Mouse (Mus musculus) ovary, postnatal 14 days (tissue): ENCODE data around the gene Tescl.

ENCODE experiments used
- DNase-seq: peaks from one replicate; pipeline ENCODE4 v3.0.0; 2022; ENCODE audit warnings: low spot score

Tescl gene

DNA sequence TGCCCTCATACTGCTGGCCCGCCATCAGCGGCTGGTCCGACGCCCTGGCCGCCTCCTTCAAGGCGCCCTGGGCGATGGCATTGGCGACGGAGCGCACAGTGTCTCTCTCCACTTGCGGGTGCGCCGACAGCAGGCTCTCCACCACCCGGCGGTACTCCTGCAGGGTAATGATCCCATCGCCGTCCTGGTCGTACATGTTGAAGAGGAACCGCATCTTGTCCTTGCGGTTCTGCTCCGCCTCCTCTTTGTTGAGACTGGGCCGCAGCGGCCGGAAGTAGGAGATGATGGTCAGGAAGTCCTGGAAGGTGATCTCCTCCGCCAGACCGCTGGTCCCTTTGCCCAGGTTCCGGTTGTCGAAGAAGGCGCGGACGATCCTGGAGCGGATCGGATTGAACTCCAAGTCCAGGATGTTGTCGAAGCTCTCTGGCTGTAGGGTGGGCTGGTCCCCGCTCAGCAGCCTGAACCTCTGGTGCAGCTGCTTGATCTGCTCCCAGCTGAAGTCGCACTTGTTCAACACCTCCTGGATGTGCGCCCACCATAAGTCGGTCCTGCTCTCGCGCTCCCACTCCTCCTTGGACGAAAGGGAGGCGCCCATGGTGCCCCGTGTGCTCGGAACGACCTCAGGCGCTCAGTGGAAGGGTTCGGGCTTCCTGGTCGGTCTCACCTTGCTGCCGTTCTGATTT, at the start of gene Tescl:
Gene Tescl (minus strand): TSS at position 633 of the 683 bp plus-strand sequence.
- DNase-seq = no peak

DNA sequence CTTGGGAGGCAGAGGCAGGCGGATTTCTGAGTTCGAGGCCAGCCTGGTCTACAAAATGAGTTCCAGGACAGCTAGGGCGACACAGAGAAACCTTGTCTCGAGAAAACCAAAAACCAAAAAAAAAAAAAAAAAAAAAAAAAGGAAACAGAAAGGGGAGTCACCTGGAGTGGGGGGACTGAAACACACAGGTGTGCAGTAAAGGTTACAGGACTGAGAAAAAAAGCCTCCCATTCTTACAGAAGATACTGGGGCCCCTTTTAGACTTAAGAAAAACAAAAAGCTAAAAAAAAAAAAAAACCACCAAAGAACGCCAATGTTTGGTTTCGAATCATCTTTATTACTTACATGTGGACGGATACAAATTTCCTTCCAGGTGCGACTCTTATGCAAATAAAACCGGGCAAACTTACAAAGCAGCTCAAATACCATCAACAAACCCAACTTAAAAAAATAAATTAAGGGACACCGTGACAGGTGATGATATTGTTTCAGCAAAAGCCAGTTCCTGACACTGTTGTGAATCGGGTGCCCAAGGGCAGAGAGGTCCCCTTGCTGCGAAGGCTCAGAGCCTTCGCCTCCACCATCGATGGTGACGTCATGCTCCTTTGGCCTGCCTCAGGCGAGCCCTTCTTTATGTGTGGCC, 49.1 kb upstream of the Tescl start:
- DNase-seq = no peak

DNA sequence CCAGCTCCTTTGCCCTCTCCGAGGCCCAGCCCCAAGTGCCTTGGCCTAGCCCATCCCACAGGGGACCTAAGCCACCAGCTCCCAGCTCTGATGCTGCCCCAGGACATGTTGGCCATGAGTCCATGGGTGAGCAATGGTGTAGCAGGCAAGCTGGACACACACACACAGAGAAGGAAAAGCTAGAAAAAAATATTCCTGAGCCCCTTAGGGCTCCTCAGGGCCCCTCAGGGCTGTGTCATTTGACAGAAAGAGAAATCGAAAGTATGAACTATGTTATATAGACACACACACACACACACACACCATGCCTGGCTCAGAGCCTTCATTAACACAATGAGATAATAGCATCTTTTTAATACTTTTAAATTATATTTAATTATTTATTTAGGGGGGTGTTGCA, 46.6 kb upstream of the Tescl start:
- no peak for DNase-seq

DNA sequence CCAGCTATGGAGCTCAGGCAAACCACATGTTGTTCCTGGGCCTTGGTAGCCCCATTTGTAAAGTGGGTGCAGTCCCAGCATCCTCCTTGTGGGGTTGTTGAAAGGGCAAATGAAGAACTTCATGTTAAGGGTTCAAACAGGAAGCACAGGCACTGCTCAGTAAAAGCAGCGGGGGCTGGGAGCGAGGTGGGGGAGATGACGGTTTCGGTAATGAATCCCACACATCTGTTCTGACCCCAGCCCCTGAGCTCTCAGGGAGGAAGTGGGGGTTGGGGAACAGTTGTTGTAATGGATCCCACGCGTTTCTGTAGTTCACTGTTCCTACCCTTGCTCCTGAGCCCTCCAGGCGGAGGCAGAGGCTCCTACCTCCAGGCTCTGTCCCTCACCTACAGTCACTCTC, 46.2 kb upstream of the Tescl start:
- no peak for DNase-seq

DNA sequence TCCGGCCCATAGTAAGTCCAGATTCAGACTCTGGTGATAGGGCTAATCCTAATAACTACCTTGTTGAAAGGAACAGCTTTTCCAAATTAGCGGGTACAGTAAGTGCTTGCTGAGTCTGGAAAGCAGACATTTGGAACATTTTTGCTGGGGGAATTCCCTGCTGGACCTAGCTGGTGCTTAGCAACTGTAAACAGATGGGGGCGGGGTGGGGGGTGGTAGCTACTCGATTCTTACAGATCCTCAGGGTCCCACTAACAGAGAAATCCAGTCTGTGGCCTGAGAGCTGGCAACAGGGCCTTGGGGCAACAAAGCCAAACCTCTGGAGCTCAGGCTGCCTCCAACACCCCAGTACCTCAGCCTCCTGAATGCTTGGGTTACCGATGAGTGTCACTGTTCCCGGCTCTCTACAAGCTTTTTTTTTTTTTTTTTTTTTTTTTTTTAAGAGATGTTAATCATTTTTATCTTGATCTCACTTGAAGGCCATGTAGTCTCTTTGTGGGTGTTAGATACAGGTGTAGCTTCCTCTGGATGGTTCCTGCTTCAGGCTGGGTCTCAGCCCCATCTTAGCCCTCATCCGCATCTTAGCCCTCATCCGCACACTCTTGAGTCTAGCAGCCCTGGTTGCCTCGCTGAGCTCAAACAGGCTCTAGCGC, 44.4 kb upstream of the Tescl start:
- no peak for DNase-seq

DNA sequence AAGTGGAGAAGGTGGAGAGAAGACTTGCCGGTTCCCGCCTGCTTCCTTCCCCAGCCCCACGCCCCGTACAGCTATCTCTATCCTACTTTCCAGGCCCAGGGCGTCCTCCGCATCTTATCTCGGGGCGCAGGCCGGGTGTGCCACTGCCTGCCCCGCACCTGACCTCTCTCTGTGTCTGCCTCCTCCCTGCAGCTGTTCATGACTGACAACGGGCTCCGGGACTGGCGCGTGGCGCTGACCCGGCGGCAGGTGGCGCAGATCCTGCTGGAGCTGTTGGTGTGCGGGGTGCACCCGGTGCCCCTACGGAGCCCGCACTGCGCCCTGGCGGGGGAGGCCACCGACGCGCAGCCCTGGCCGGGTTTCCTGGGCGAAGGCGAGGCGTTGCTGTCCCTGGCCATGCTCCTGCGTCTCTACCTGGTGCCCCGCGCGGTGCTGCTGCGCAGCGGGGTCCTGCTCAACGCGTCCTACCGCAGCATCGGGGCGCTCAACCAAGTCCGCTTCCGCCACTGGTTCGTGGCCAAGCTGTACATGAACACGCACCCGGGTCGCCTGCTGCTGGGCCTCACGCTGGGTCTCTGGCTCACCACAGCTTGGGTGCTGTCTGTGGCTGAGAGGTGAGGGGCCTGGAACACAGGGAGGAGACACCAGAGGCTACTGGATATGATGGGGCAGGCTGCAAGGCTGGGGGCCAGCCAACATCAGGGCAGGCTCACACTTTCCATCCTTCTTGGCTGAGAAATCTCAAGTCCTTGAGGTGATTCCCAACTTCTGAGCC, 43.5 kb upstream of the Tescl start:
- no peak for DNase-seq

DNA sequence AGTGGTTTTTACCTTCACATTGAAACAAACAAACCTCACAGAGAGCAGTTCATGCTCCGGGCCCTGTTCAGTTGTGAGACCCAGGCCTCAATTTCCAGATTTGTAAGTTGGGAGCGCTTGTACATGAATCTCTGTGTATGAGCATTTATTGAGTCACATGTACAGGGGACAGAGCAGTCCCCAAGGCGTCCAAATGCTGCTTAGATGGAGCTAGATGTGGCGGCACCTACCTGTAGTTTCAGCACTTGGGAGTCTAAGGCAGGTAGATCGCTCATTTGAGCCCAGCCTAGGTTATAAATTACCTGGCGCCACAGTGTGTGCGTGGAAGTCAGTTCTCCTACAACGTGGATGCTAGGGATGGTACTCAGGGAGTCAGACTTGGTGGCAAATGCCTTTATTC, 42.7 kb upstream of the Tescl start:
- no peak for DNase-seq

DNA sequence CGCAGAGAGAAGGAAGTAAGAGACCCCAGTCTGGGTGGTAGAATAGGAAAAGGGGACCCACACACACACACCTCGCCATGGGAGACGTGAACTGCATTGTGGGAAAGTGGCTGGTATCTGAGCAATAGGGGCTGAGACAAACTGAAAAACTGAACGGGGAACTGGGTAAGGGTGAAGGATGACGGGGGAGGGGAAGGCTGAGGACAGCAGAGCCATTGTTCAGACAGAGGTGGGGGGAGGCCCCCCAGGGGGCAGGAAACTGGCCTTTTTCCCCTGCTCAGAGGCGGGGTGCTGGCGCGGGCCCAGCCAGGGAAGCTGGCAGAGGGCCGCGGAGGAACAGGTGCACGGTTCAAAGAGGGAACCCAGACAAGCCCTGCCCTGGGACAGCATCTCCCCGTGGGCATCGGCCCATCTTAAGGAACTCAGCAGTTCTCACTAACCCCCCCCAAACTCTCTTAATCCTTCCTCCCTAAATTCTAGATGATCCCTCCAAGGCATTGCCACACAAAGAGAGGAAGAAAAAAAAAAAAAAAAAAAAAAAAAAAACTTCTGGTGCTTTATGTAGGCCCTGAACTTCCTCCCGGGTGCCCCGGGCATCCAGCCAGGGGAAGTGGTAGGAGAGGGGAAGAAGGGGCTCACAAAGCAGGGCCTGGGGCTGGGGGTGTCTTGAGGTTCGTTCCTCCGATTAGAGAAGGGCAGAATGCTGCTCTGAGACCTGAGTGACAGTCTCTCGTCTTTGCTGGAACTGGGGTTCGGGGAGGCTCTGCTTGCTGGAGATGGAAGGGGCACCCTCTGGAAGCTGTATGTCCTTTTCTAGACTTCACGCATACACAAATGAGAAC, 40.0 kb upstream of the Tescl start:
- peak; percentile 37 for DNase-seq

DNA sequence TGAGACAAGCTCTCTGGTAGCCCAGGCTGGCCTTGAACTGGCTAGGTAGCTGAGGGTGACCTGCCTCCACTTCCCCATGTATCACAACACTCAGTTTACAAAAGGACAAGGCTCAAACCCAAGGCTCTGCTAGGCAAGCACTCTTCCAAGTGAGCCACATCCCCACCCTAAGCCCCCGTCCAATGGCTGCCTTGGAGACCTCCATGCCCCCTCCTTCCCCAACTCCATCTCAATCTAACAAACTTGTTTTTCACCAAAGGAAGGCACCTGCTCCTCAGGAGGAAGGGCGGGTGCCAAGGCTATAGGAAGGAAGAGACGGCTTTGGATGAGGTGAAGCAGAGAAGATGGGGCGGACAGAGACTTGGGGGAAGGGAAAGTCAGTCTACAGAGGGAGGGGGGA, 39.0 kb upstream of the Tescl start:
- DNase-seq = no peak

DNA sequence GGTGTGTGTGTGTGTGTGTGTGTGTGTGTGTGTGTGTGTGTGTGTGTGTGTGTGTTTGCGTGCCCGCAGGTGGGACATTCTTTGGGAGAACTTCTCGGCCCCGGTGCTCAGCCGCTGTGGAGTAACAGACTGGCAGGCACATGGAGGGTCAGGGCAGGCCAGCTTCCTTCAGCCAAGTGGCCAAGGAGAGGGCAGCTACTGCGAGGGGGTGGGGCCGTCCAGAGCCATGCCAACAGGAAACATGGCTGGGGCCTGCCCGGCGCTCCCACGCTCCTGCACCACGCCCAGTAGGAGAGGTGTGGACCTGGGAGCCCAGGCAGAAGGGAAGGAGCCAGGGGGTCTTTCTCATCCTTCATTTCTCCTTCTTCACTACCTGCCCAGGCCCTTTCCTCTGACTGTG, 38.6 kb upstream of the Tescl start:
- DNase-seq = no peak

DNA sequence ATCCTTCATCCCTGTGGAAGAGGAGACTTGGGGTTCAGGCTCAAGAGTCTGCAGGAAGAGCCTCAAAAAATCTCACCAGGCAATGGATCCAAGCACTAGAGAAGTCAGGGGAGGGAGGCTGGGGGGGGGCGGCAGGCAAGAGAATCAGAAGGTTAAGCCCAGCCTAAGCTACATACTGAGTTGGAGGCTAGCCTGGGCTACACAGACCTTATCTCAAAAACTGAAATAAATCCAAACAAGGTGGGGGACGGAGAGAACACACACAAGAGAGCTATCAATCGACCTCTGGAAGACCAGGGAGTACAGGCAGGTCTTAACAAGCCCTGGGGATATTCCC, 38.0 kb upstream of the Tescl start:
- no peak for DNase-seq

DNA sequence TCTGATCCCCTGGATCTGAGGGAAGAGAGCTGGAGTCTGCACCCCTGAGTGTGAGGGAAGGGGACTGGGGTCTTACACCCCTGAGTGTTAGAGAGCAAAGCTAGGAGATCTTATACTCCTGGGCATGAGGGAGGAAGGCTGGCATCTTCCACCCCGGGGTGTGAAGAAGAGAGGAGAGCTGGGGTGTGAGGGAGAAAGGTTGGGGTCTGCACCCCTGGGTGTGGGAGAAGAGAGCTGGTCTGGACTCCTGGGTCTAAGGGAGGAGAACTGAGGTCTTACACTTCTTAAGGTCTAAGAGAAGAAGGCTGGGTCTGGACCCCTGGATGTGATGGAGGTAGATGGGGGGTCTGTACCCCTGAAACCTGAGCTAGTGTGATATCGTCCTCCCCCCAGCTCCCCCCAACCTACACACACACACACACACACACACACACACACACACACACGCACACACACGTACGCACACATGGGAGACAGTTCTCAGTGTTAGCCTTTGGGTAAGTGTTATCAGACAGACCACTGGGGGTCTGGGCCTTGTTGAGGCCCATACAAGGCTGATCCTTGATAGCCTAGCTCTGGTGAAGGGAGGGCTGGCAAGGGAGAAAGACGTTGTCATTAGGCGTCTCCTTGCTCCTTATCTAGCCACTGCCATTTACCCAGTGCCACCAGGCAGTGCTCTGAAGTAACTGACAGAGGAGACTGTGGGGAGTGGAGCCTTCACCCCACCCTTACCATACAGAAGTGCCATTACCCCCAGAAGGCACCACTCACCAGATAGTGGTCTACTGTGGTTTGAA, 37.5 kb upstream of the Tescl start:
- no peak for DNase-seq

DNA sequence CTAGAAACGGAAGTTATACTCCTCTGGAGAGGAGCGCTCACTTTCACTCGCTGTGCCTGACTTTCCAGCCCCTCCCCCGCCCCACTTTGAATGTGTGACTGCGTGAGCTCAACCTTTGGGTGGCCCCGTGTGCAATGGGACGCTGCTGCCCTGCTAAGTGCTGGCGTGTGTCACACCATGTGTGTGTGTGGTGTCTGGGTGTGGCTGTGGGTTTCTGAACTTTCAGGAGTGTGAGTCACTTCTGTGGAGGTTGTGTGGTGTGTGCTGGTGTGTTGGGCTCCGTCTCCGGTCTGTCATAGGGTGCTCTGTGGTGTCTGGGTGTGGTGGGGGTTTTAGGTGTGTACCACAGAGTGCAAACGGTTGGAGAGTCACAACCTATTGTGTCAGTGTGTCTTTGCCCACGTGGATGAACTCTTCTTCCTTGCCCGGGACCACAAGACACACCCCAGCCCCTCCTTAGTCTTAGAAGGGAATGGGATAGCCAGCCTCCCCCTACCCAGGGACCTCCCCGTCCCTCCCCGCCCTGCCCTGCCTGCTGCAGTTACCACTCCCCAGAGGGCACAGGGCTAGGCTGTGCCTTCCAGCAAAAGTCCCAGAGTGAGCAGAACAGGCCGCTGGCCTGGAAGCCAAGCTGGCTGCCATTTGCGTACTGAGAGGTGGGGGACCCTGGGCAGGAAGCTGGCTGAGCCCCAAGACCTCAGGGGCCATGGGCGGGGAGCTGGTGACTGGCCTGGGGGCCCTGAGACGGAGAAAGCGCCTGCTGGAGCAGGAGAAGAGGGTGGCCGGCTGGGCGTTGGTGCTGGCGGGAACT, 36.2 kb upstream of the Tescl start, which contains the start of gene Kcnn4:
Gene Kcnn4 (plus strand): TSS at position 533 of the 811 bp plus-strand sequence.
- no peak for DNase-seq

DNA sequence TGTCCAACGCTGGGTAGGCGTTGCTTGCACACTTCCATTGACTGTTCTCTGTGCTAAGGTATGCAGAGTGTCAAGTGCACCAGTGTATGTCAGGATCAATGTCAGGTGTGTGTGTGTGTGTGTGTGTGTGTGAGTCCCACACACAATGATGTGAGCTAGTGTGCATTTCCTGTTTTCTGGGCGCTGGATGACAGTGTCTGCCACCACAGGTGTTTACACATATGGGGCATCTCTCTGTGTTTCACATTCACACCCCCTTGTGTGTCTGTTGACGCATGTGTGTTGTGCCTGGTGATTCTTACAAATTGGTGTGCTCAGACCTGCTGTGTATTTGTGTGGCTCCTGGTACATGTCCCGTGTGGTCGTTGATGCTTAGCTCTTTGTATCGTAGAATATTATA, 35.2 kb upstream of the Tescl start:
- no peak for DNase-seq

DNA sequence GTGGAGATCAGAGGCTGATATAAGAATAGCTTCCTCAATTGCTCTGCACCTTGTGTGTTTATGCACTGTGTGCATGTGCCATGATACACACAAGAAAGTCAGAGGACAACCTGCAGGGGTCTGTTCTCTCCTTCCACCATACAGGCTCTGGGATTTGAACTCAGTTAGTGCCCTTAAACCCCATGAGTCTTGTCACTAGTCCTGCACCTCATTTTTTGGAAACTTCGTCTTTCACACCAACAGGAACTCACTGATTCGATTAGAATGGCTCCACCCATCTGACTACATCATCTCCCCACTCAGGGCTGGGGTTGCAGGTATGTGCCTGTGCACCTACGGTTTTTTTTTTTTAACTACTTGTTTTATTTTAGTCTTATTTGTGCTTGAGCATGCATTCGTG, 34.5 kb upstream of the Tescl start:
- DNase-seq = no peak

DNA sequence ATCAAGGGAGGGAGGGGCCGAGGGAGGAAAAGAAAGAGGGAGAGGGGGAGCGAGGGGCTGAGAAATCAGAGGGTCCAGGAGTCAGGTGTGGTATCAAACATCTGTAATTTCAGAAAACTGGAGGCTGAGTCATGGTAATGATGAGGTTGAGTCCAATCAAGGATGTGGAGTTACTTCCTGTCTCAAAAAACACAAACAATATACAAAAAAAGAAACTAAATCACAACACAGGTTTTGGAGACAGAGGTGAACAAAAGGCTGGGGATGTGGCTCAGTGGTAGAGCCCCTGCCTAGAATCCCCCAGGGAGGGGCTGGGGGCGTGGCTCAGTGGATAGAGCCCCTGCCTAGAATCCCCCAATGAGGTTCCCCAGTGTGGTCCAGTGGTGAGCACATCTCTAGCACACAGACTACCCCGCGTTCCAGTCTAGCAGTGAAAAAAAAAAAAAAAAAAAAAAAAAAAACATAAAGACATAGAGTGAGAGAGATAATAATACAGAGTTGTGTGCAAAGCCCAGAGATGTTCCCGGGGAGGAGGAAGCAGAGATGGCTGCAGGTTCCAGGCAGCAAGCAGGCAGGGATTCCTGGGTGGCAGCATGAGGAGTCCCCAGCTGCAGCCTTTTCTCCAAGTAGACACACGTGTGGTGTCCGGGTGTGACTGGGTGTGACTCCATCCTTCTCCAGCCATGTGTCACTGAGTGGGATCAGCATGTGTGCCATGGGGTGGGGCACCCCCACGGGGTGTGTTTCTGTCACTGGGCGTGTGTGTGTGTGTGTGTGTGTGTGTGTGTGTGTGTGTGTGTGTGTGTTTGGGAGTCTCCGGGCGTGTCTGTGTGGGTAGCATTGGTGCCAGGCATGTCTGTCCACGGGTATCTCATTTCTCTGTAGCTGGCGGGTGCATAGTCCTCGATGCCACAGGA, 33.2 kb upstream of the Tescl start:
- no peak for DNase-seq

DNA sequence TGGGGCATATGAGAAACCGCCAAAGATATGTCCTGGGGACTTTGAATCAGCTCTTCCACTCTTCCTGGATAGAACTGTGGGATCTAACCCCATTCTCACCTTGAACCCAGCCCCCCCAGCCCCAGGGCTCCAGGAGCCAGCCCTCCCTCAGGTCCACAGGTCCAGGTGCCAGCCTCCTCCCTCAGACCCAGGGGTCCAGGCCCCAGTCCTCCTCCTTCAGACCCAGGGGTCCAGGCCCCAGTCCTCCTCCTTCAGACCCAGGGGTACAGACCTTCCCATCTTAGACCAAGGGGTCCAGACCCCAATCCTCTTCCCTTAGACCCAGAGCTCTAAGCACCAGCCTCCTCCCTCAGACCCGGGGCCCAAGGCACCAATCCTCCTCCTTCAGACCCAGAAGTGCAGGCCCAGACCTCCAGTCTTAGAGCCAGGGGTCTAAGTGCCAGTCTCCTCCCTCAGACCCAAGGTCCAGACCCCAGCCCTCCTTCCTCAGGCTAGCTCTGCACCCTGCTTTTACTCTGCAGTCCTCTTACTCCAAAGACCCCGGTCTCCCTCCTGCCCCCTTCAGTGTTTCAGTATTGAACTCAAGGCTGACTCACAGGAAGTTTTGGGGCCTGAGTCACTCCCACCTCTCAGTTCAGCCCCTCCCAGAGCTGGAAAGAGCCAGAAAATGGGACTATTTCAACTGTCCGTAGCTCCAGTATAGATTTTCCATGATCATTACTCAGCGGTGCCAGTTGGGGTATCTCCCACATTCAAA, 31.7 kb upstream of the Tescl start:
- DNase-seq = no peak

DNA sequence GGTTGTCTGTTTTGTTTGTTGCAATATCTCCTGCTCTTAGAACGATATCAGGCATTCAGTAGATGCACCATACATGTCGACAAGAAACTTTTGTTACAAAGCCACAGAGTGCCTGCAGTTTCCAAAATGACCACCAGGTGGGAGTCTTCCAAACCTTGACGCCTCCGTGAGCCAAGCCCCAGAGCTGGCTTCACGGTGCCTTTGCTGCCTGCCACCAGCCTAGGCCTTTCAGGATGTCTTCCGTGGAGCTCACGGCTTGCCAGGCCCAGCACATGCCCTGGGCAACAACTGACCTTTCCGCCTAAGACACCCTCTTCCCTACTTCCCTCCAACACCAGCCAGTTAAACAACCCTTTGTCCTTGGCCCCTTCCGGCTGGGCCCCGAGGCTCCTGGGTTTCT, 31.1 kb upstream of the Tescl start:
- peak; percentile 86 for DNase-seq
